Mouse (Mus musculus) MEL (cell line): Measurements from ENCODE around the gene Heatr3. TPM values are rescaled to one million over a fixed set of nuclear protein-coding genes. Genes with fewer than 3 reads are reported as not detected.

Experiments
- DNase-seq: peaks from one replicate; pipeline ENCODE4 v3.0.0; 2011; ENCODE audit warnings: low read depth, low spot score
- H3K27ac ChIP-seq: 2 replicates; pipeline ENCODE4 v1.5.1; 2012; ENCODE audit warnings: low read depth, mild to moderate bottlenecking, control low read depth, low read length, moderate library complexity; ENCODE audit not compliant: control insufficient read depth
- H3K27me3 ChIP-seq, 2 experiments: fragments of 150-350 bp in 1 of 2; sonication (generic) in 1 of 2; 2 replicates each; pipeline ENCODE4 v1.6.1; 2012; ENCODE audit warnings: low read length in 2 of 2, mild to moderate bottlenecking in 2 of 2, improper control_type of control experiment in 1 of 2, moderate library complexity in 1 of 2; ENCODE audit not compliant: insufficient read depth in 2 of 2, control insufficient read depth in 1 of 2
- H3K36me3 ChIP-seq, 2 experiments: 2 replicates each; pipeline ENCODE4 v1.6.1; 2012 to 2014; ENCODE audit warnings: low read length in 2 of 2, improper control_type of control experiment in 1 of 2, inconsistent platforms in 1 of 2, mild to moderate bottlenecking in 1 of 2; ENCODE audit not compliant: insufficient read depth in 2 of 2, control insufficient read depth in 1 of 2
- H3K4me1 ChIP-seq, 2 experiments: fragments of 150-350 bp in 1 of 2; sonication (generic) in 1 of 2; 2 replicates each; pipeline ENCODE4 v1.6.1; 2012; ENCODE audit warnings: low read length in 2 of 2, improper control_type of control experiment in 1 of 2, mild to moderate bottlenecking in 1 of 2; ENCODE audit not compliant: insufficient read depth in 2 of 2, control insufficient read depth in 1 of 2
- H3K4me3 ChIP-seq, 2 experiments: fragments of 150-350 bp in 1 of 2; sonication (generic) in 1 of 2; 2 replicates each; pipeline ENCODE4 v1.5.1; 2012; ENCODE audit warnings: low read depth in 2 of 2, low read length in 2 of 2, mild to moderate bottlenecking in 2 of 2, moderate library complexity in 2 of 2, control low read depth in 1 of 2, improper control_type of control experiment in 1 of 2; ENCODE audit not compliant: control insufficient read depth in 1 of 2, insufficient read depth in 1 of 2
- H3K79me2 ChIP-seq: 2 replicates; pipeline ENCODE4 v1.6.1; 2012; ENCODE audit warnings: mild to moderate bottlenecking, low read length, moderate library complexity; ENCODE audit not compliant: control insufficient read depth, poor library complexity, insufficient read depth
- H3K9ac ChIP-seq: 2 replicates; pipeline ENCODE4 v1.6.1; 2012; ENCODE audit warnings: low read depth, mild to moderate bottlenecking, control low read depth, low read length, moderate library complexity; ENCODE audit not compliant: control insufficient read depth, poor library complexity, severe bottlenecking
- H3K9me3 ChIP-seq: fragments of 150-350 bp; sonication (generic); replicated peaks from 2 replicates; pipeline ENCODE4 v1.6.1; 2012; ENCODE audit warnings: mild to moderate bottlenecking, low read length, improper control_type of control experiment, moderate library complexity; ENCODE audit not compliant: insufficient read depth
- BHLHE40 ChIP-seq: IDR thresholded peaks from 2 replicates; pipeline ENCODE4 v1.6.1; 2012; ENCODE audit warnings: low read depth, mild to moderate bottlenecking, inconsistent platforms, low read length, improper control_type of control experiment, borderline replicate concordance
- CHD1 ChIP-seq: IDR thresholded peaks from 2 replicates; pipeline ENCODE4 v1.6.1; 2012; ENCODE audit warnings: low read depth, mild to moderate bottlenecking, inconsistent platforms, low read length, improper control_type of control experiment
- CHD2 ChIP-seq: IDR thresholded peaks from 2 replicates; pipeline ENCODE4 v1.6.1; 2011; ENCODE audit warnings: low read length, improper control_type of control experiment
- CTCF ChIP-seq, 3 experiments: IDR thresholded peaks in 2 of 3; conservative IDR thresholded peaks in 1 of 3; 2 replicates each; pipeline ENCODE4 v1.5.1; 2011 to 2012; ENCODE audit warnings: low read length in 3 of 3, low read depth in 2 of 3, mild to moderate bottlenecking in 2 of 3, improper control_type of control experiment in 1 of 3, inconsistent platforms in 1 of 3, mixed read lengths in 1 of 3, moderate library complexity in 1 of 3; ENCODE audit not compliant: control insufficient read depth in 1 of 3, insufficient read depth in 1 of 3, poor library complexity in 1 of 3, severe bottlenecking in 1 of 3
- E2F4 ChIP-seq: IDR thresholded peaks from 2 replicates; pipeline ENCODE4 v1.6.1; 2011; ENCODE audit warnings: low read depth, low read length, improper control_type of control experiment, borderline replicate concordance
- ELF1 ChIP-seq: IDR thresholded peaks from 2 replicates; pipeline ENCODE4 v1.6.1; 2014; ENCODE audit warnings: low read depth, mild to moderate bottlenecking, inconsistent platforms, low read length, improper control_type of control experiment, moderate library complexity
- EP300 ChIP-seq, 2 experiments: IDR thresholded peaks; 2 replicates each; pipeline ENCODE4 v1.6.1; 2011; ENCODE audit warnings: improper control_type of control experiment in 2 of 2, low read length in 2 of 2, low read depth in 1 of 2, mild to moderate bottlenecking in 1 of 2
- ETS1 ChIP-seq: IDR thresholded peaks from 2 replicates; pipeline ENCODE4 v1.6.1; 2012; ENCODE audit warnings: low read depth, mild to moderate bottlenecking, inconsistent platforms, low read length, improper control_type of control experiment, moderate library complexity
- GABPA ChIP-seq: IDR thresholded peaks from 2 replicates; pipeline ENCODE4 v1.6.1; 2012; ENCODE audit warnings: low read depth, mild to moderate bottlenecking, inconsistent platforms, low read length, improper control_type of control experiment, moderate library complexity
- GATA1 ChIP-seq: IDR thresholded peaks from 2 replicates; pipeline ENCODE4 v1.6.1; 2011; ENCODE audit warnings: low read depth, low read length, improper control_type of control experiment
- KAT2A ChIP-seq: conservative IDR thresholded peaks from 2 replicates; pipeline ENCODE4 v1.6.1; 2012; ENCODE audit warnings: low read depth, low read length, improper control_type of control experiment, inconsistent platforms
- MAFK ChIP-seq: IDR thresholded peaks from 2 replicates; pipeline ENCODE4 v1.6.1; 2011; ENCODE audit warnings: low read depth, mild to moderate bottlenecking, low read length, improper control_type of control experiment, borderline replicate concordance
- MAX ChIP-seq: IDR thresholded peaks from 2 replicates; pipeline ENCODE4 v1.6.1; 2011; ENCODE audit warnings: low read length, improper control_type of control experiment
- MAZ ChIP-seq: IDR thresholded peaks from 2 replicates; pipeline ENCODE4 v1.6.1; 2012; ENCODE audit warnings: low read depth, mild to moderate bottlenecking, inconsistent platforms, low read length, improper control_type of control experiment
- MEF2A ChIP-seq: IDR thresholded peaks from 2 replicates; pipeline ENCODE4 v1.6.1; 2014; ENCODE audit warnings: low read depth, mild to moderate bottlenecking, inconsistent platforms, low read length, improper control_type of control experiment; ENCODE audit not compliant: poor library complexity, insufficient replicate concordance, severe bottlenecking; ENCODE audit errors: extremely low read depth
- MXI1 ChIP-seq: IDR thresholded peaks from 2 replicates; pipeline ENCODE4 v1.6.1; 2011; ENCODE audit warnings: mild to moderate bottlenecking, low read depth, low read length, improper control_type of control experiment
- MYB ChIP-seq: IDR thresholded peaks from 2 replicates; pipeline ENCODE4 v1.6.1; 2011; ENCODE audit warnings: mild to moderate bottlenecking, low read depth, low read length, improper control_type of control experiment
- MYC ChIP-seq: IDR thresholded peaks from 2 replicates; pipeline ENCODE4 v1.6.1; 2011; ENCODE audit warnings: low read depth, mild to moderate bottlenecking, low read length, improper control_type of control experiment, moderate library complexity
- NELFE ChIP-seq: IDR thresholded peaks from 2 replicates; pipeline ENCODE4 v1.6.1; 2011; ENCODE audit warnings: low read depth, low read length, improper control_type of control experiment
- NRF1 ChIP-seq: IDR thresholded peaks from 2 replicates; pipeline ENCODE4 v1.6.1; 2014; ENCODE audit warnings: low read depth, mild to moderate bottlenecking, inconsistent platforms, low read length, improper control_type of control experiment, moderate library complexity; ENCODE audit not compliant: poor library complexity, insufficient read depth, severe bottlenecking
- POLR2A ChIP-seq, 2 experiments: IDR thresholded peaks; 2 replicates each; pipeline ENCODE4 v1.6.1; 2011 to 2012; ENCODE audit warnings: low read length in 2 of 2, mild to moderate bottlenecking in 2 of 2, control low read depth in 1 of 2, improper control_type of control experiment in 1 of 2, low read depth in 1 of 2, moderate library complexity in 1 of 2; ENCODE audit not compliant: control insufficient read depth in 1 of 2, insufficient read depth in 1 of 2, poor library complexity in 1 of 2
- POLR2AphosphoS2 ChIP-seq: IDR thresholded peaks from 2 replicates; pipeline ENCODE4 v1.6.1; 2011; ENCODE audit warnings: low read length, improper control_type of control experiment
- POLR2AphosphoS5 ChIP-seq: IDR thresholded peaks from 2 replicates; pipeline ENCODE4 v1.6.1; 2012; ENCODE audit warnings: low read depth, borderline replicate concordance, mild to moderate bottlenecking, inconsistent platforms, low read length, moderate library complexity, mixed read lengths
- RCOR1 ChIP-seq: IDR thresholded peaks from 2 replicates; pipeline ENCODE4 v1.6.1; 2012; ENCODE audit warnings: low read depth, mild to moderate bottlenecking, inconsistent platforms, low read length, improper control_type of control experiment
- SIN3A ChIP-seq: IDR thresholded peaks from 2 replicates; pipeline ENCODE4 v1.6.1; 2012; ENCODE audit warnings: low read length, improper control_type of control experiment, inconsistent platforms
- SMC3 ChIP-seq: IDR thresholded peaks from 2 replicates; pipeline ENCODE4 v1.6.1; 2011; ENCODE audit warnings: low read depth, low read length, improper control_type of control experiment
- TAL1 ChIP-seq: IDR thresholded peaks from 2 replicates; pipeline ENCODE4 v1.6.1; 2012; ENCODE audit warnings: mild to moderate bottlenecking, inconsistent platforms, low read length, moderate library complexity, mixed read lengths
- TBP ChIP-seq: IDR thresholded peaks from 2 replicates; pipeline ENCODE4 v1.8.0; 2011; ENCODE audit warnings: low read depth, low read length, improper control_type of control experiment
- TCF12 ChIP-seq: IDR thresholded peaks from 2 replicates; pipeline ENCODE4 v1.6.1; 2014; ENCODE audit warnings: low read depth, mild to moderate bottlenecking, inconsistent platforms, low read length, improper control_type of control experiment, moderate library complexity
- UBTF ChIP-seq: IDR thresholded peaks from 2 replicates; pipeline ENCODE4 v1.6.1; 2012; ENCODE audit warnings: low read depth, mild to moderate bottlenecking, inconsistent platforms, low read length, improper control_type of control experiment, moderate library complexity, borderline replicate concordance; ENCODE audit not compliant: insufficient read depth
- USF1 ChIP-seq: IDR thresholded peaks from 2 replicates; pipeline ENCODE4 v1.6.1; 2014; ENCODE audit warnings: low read depth, mild to moderate bottlenecking, inconsistent platforms, low read length, improper control_type of control experiment, moderate library complexity
- USF2 ChIP-seq, 2 experiments: IDR thresholded peaks; 2 replicates each; pipeline ENCODE4 v1.6.1; 2011 to 2012; ENCODE audit warnings: improper control_type of control experiment in 2 of 2, low read length in 2 of 2, borderline replicate concordance in 1 of 2, inconsistent platforms in 1 of 2, low read depth in 1 of 2, mild to moderate bottlenecking in 1 of 2; ENCODE audit not compliant: insufficient read depth in 1 of 2
- ZC3H11A ChIP-seq: IDR thresholded peaks from 2 replicates; pipeline ENCODE4 v1.6.1; 2012; ENCODE audit warnings: low read depth, mild to moderate bottlenecking, inconsistent platforms, low read length, improper control_type of control experiment
- ZKSCAN1 ChIP-seq: IDR thresholded peaks from 2 replicates; pipeline ENCODE4 v1.6.1; 2012; ENCODE audit warnings: low read depth, mild to moderate bottlenecking, inconsistent platforms, low read length, improper control_type of control experiment, moderate library complexity
- ZMIZ1 ChIP-seq: IDR thresholded peaks from 2 replicates; pipeline ENCODE4 v1.6.1; 2012; ENCODE audit warnings: low read depth, mild to moderate bottlenecking, inconsistent platforms, low read length, improper control_type of control experiment, moderate library complexity
- ZNF384 ChIP-seq: IDR thresholded peaks from 2 replicates; pipeline ENCODE4 v1.6.1; 2012; ENCODE audit warnings: low read depth, mild to moderate bottlenecking, inconsistent platforms, low read length, improper control_type of control experiment
- polyA plus RNA-seq, 2 experiments: library from polyadenylated mRNA; stranded (reverse) in 1 of 2; unstranded in 1 of 2; fragments of >175 nt in 1 of 2; fragments of >200 nt in 1 of 2; gene quantifications; 2 replicates each; pipeline versions ENCODE4 v1.2.1 to v1.2.4; 2012; ENCODE audit warnings: low replicate concordance in 2 of 2, low read depth in 1 of 2; ENCODE audit not compliant: insufficient read length in 2 of 2, insufficient read depth in 1 of 2, missing spikeins in 1 of 2
- total RNA-seq: library from RNA; depleted of rRNA; stranded (reverse); fragments of 300-350 nt; gene quantifications from 2 replicates; pipeline ENCODE4 v1.2.3, GENCODE M21; 2012

Gene Heatr3
- total and polyA plus RNA-seq, 3 experiments: 59.6 to 60.3 TPM; not detected in 1

GRCm38 (mm10) chr8:88118456-88119036 is 19.1 kb upstream of the Heatr3 start, which contains the start of gene Cnep1r1:
Gene Cnep1r1, plus strand, starts transcription at chr8:88118769.
- peak within 1 kb of the TSS; percentile 86 to 92 for H3K4me3 ChIP-seq
- H3K27ac ChIP-seq: peak within 1 kb of the TSS; percentile 69
- H3K79me2 ChIP-seq: peaks cover 22% of the 10 kb centered on the region
- H3K36me3 ChIP-seq: peaks cover 0 to 7% of the 10 kb centered on the region in 2 experiments; a peak in 2 of 4 replicates
- H3K27me3 ChIP-seq: peaks cover 12 to 13% of the 10 kb centered on the region in 2 experiments
- H3K9ac ChIP-seq: peak within 1 kb of the TSS; percentile 91
- peaks cover 0 to 3% of the 10 kb centered on the region in 2 experiments; a peak in 1 of 4 replicates for H3K4me1 ChIP-seq
- peak; percentile 98 for DNase-seq
- H3K9me3 ChIP-seq: no peaks in the 10 kb centered on the region
- TF ChIP-seq CTCF (IDR thresholded peaks at IDR 0.05 in 2 of 3, conservative IDR thresholded peaks at IDR 0.05 in 1 of 3; ENCODE audit: control insufficient read depth in 1 of 3, insufficient read depth in 1 of 3, low read depth in 2 of 3, low read length in 3 of 3, poor library complexity in 1 of 3, severe bottlenecking in 1 of 3) (peak; percentile 59 to 92 (median 78); a peak in 5 of 6 replicates), MYB (peak; percentile 63), EP300 (IDR thresholded peaks at IDR 0.05; ENCODE audit: low read depth in 1 of 2, low read length in 2 of 2) (no peak; a peak in 1 of 4 replicates), NRF1 (0 out of 2 replicates have a peak, but pooled peaks have one; percentile 35), GATA1 (no peak), MYC (0 out of 2 replicates have a peak, but pooled peaks have one; percentile 54), MAZ (peak; percentile 96), ZKSCAN1 (no peak), KAT2A (peak; percentile 90), ZNF384 (no peak), ZC3H11A (no peak), ELF1 (peak; percentile 64), MXI1 (no peak; the same call in 1 of the 2 replicates), USF2 (IDR thresholded peaks at IDR 0.05; ENCODE audit: borderline replicate concordance in 1 of 2, insufficient read depth in 1 of 2, low read depth in 1 of 2, low read length in 2 of 2) (no peak), E2F4 (no peak), USF1 (peak; percentile 37; the same call in 1 of the 2 replicates), SMC3 (peak; percentile 41; the same call in 1 of the 2 replicates), MAX (no peak), SIN3A (peak; percentile 89), POLR2AphosphoS2 (0 out of 2 replicates have a peak, but pooled peaks have one; percentile 40), UBTF (no peak), MEF2A (no peak), BHLHE40 (no peak), NELFE (peak; percentile 86), RCOR1 (no peak), TBP (peak; percentile 60), TCF12 (peak; percentile 39), ZMIZ1 (no peak), ETS1 (peak; percentile 46), POLR2A (IDR thresholded peaks at IDR 0.05; ENCODE audit: control insufficient read depth in 1 of 2, insufficient read depth in 1 of 2, low read depth in 1 of 2, low read length in 2 of 2, poor library complexity in 1 of 2) (peak; percentile 75 to 91), GABPA (peak; percentile 78; the same call in 1 of the 2 replicates), TAL1 (no peak), CHD1 (no peak), MAFK (no peak), POLR2AphosphoS5 (no peak), CHD2 (peak; percentile 87)
